Mouse (Mus musculus) naive thymus-derived CD4-positive, alpha-beta T cell, adult 5 months (primary cell): ENCODE results near the gene Tmprss11c. TPM values are rescaled to one million over a fixed set of nuclear protein-coding genes. Genes with fewer than 3 reads are reported as not detected.

Experiments used
- polyA plus RNA-seq: library from polyadenylated mRNA; unstranded; fragments of 100-300 nt; shearing (Covaris generic); gene quantifications from one replicate; pipeline ENCODE4 v1.2.1, GENCODE M21; 2017

Gene Tmprss11c
- polyA plus RNA-seq, result not detected

DNA sequence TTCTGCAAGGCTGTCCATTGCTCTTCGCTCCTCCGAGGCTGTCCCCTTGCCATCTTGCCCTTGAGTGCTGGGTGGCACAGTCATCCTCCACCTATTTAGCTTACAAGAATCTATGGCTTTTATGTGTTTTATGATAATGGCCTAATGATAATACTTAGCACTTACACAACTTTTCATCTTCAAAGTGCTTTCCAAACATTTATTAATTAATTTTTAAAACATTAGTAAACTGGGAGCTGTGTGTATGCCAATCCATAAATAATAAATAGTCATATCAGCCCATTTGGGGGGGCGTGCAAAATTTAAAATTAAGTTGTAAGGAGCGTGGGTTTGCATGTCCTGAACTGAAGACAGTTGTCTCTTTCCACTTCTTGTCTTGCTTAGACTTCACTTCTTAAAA is at the start of gene Tmprss11c:
Gene Tmprss11c, minus strand, starts transcription at position 101 of the 400 bp plus-strand sequence.

DNA sequence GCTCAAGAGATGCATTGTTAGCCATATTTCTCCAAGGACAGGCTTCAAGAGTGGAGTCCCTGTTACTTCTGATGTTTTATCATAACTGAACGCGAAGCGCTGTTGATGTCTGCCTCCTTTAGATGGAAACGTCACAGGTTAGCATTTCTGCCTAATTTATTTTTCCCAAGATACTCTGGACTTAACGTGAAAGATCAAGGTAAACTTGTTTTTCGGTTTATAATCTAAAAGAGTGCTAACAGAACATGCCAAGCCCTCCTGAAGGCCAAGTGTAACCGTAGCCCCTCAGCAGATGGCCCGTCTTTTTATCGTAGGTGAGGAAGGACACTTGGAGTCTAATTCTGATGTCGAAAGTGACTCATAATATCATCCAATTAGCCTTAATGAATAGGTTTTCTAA is 91.3 kb downstream of the Tmprss11c start, which contains the start of gene Gnrhr:
Gene Gnrhr, minus strand, starts transcription at position 101 of the 400 bp plus-strand sequence.

Other genes starting within 250 kb of the Tmprss11c start
- gene Cenpc1, start 223.7 kb downstream of the Tmprss11c start, polyA plus RNA-seq, result 20.0 TPM
- gene Stap1, start 217.6 kb downstream of the Tmprss11c start, polyA plus RNA-seq, result 46.7 TPM
- 23.5 TPM for gene Uba6, start 116.5 kb downstream of the Tmprss11c start, polyA plus RNA-seq
- not detected for gene Gnrhr, start 91.4 kb downstream of the Tmprss11c start, polyA plus RNA-seq
- not detected for gene Tmprss11d, start 84.1 kb upstream of the Tmprss11c start, polyA plus RNA-seq
- 0.26 TPM for gene Tmprss11a, start 179.7 kb upstream of the Tmprss11c start, polyA plus RNA-seq
- gene Tmprss11g, start 229.3 kb upstream of the Tmprss11c start, polyA plus RNA-seq, result not detected